Mouse (Mus musculus) limb, embryonic 15.5 days (tissue): Measurements from ENCODE around the gene Jagn1. TPM values are rescaled to one million over a fixed set of nuclear protein-coding genes. Genes with fewer than 3 reads are reported as not detected.

Source experiments
- ATAC-seq: fragments of 200-750 bp; cut with Nextera tagmentation; 2 replicates; pipeline ENCODE4 v1.8.0; 2017; ENCODE audit warnings: low read depth, moderate TSS enrichment; ENCODE audit not compliant: insufficient number of reproducible peaks, low FRiP score, low TSS enrichment
- H3K27ac ChIP-seq: fragments of 300-500 bp; sonication (generic); 2 replicates; pipeline ENCODE4 v1.5.1; 2015; ENCODE audit warnings: moderate library complexity, mild to moderate bottlenecking, inconsistent platforms
- H3K27me3 ChIP-seq: fragments of 300-500 bp; sonication (generic); 2 replicates; pipeline ENCODE4 v1.6.1; 2015; ENCODE audit warnings: inconsistent platforms
- H3K36me3 ChIP-seq: fragments of 300-500 bp; sonication (generic); 2 replicates; pipeline ENCODE4 v1.6.1; 2015; ENCODE audit warnings: inconsistent platforms
- H3K4me1 ChIP-seq: fragments of 300-500 bp; sonication (generic); 2 replicates; pipeline ENCODE4 v1.6.1; 2015; ENCODE audit warnings: inconsistent platforms
- H3K4me2 ChIP-seq: fragments of 300-500 bp; sonication (generic); 2 replicates; pipeline ENCODE4 v1.6.1; 2015; ENCODE audit warnings: mild to moderate bottlenecking, inconsistent platforms
- H3K4me3 ChIP-seq: fragments of 300-500 bp; sonication (generic); 2 replicates; pipeline ENCODE4 v1.5.1; 2015; ENCODE audit warnings: mild to moderate bottlenecking, inconsistent platforms
- H3K9ac ChIP-seq: fragments of 300-500 bp; sonication (generic); 2 replicates; pipeline ENCODE4 v1.6.1; 2015; ENCODE audit warnings: inconsistent platforms
- H3K9me3 ChIP-seq: fragments of 300-500 bp; sonication (generic); 2 replicates; pipeline ENCODE4 v1.6.1; 2016; ENCODE audit warnings: inconsistent platforms
- WGBS: fragments of 180-500 bp; shearing (Covaris S2); methylation state at CpG from one replicate; pipeline ENCODE4 v1.1.7; 2015; 5-methylcytosine and 5-hydroxymethylcytosine counted together
- polyA plus RNA-seq: library from polyadenylated mRNA; unstranded; fragments of >200 nt; fragmentation: Nextera tagmentation; extraction: Ambion mirVana; gene quantifications from 2 replicates; pipeline ENCODE4 v1.2.1, GENCODE M21; 2015

Gene Jagn1
- polyA plus RNA-seq = 85.0 and 88.5 TPM in 2 replicates

- peak within 1 kb of the TSS; percentile 95 for H3K4me3 ChIP-seq
- peak; percentile 82 for ATAC-seq
- H3K36me3 ChIP-seq = peaks cover 14% of the 10 kb centered on the region
- H3K9me3 ChIP-seq = no peaks in the 10 kb centered on the region
- H3K4me2 ChIP-seq = peak within 1 kb of the TSS; percentile 75
- H3K27ac ChIP-seq = peak within 1 kb of the TSS; percentile 78
- WGBS = under 1% methylated on average over 45 of the region's 45 CpGs
- no peaks in the 10 kb centered on the region for H3K27me3 ChIP-seq
- H3K9ac ChIP-seq = peak within 1 kb of the TSS; percentile 63
- H3K4me1 ChIP-seq = peaks cover 11% of the 10 kb centered on the region
Observed at GRCm38 (mm10) chr6:113442442-113443090, at the start of gene Jagn1. Jagn1 (plus strand) TSS chr6:113442569.

GRCm38 (mm10) chr6:113393951-113394350 lies 48.4 kb upstream of the Jagn1 start:
- Histone ChIP-seq H3K36me3 (peaks cover 41% of the 10 kb centered on the region), H3K9ac (no peak overlapping the region), H3K27ac (no peak overlapping the region), H3K9me3 (no peaks in the 10 kb centered on the region), H3K4me3 (no peak overlapping the region), H3K27me3 (peaks cover 3% of the 10 kb centered on the region; the same call in 1 of the 2 replicates), H3K4me2 (no peak overlapping the region), H3K4me1 (peaks cover 24% of the 10 kb centered on the region)
- 88% methylated on average over 6 of the region's 6 CpGs for WGBS
- ATAC-seq = no peak

GRCm38 (mm10) chr6:113394811-113395210 lies 47.6 kb upstream of the Jagn1 start:
- Histone ChIP-seq H3K9ac (no peak overlapping the region), H3K9me3 (no peaks in the 10 kb centered on the region), H3K4me2 (no peak overlapping the region), H3K4me3 (no peak overlapping the region), H3K36me3 (peaks cover 32% of the 10 kb centered on the region), H3K4me1 (peaks cover 18% of the 10 kb centered on the region), H3K27ac (no peak overlapping the region), H3K27me3 (peaks cover 3% of the 10 kb centered on the region; the same call in 1 of the 2 replicates)
- 88% methylated on average over 11 of the region's 11 CpGs for whole genome bisulfite sequencing
- ATAC-seq = no peak

GRCm38 (mm10) chr6:113395501-113395900 lies 46.9 kb upstream of the Jagn1 start:
- ATAC-seq = no peak
- 93% methylated on average over 6 of the region's 6 CpGs for WGBS

GRCm38 (mm10) chr6:113396270-113397030 lies 45.9 kb upstream of the Jagn1 start:
- WGBS = 83% methylated on average over 10 of the region's 10 CpGs
- Histone ChIP-seq H3K4me1 (peaks cover 18% of the 10 kb centered on the region), H3K9me3 (no peaks in the 10 kb centered on the region), H3K9ac (no peak overlapping the region), H3K27ac (no peak overlapping the region), H3K4me3 (no peak overlapping the region), H3K36me3 (peaks cover 22% of the 10 kb centered on the region), H3K27me3 (no peaks in the 10 kb centered on the region), H3K4me2 (no peak overlapping the region)
- no peak for ATAC-seq

More at GRCm38 (mm10) chr6:113395501-113395900, 46.9 kb upstream of the Jagn1 start:
- Histone ChIP-seq H3K9ac (no peak overlapping the region), H3K4me3 (no peak overlapping the region), H3K4me1 (peaks cover 18% of the 10 kb centered on the region), H3K4me2 (no peak overlapping the region), H3K27me3 (peaks cover 3% of the 10 kb centered on the region; the same call in 1 of the 2 replicates), H3K36me3 (peaks cover 25% of the 10 kb centered on the region), H3K27ac (no peak overlapping the region), H3K9me3 (no peaks in the 10 kb centered on the region)

- Histone ChIP-seq H3K4me2 (no peak overlapping the region), H3K4me3 (no peak overlapping the region), H3K36me3 (peaks cover 16% of the 10 kb centered on the region), H3K27me3 (no peaks in the 10 kb centered on the region), H3K9me3 (no peaks in the 10 kb centered on the region), H3K27ac (no peak overlapping the region), H3K4me1 (no peaks in the 10 kb centered on the region), H3K9ac (no peak overlapping the region)
- 91% methylated on average over 13 of the region's 13 CpGs for WGBS
- ATAC-seq = no peak
Observed at GRCm38 (mm10) chr6:113402094-113402493, 40.3 kb upstream of the Jagn1 start.

- Histone ChIP-seq H3K27ac (no peak overlapping the region), H3K4me1 (no peaks in the 10 kb centered on the region), H3K9ac (no peak overlapping the region), H3K4me2 (no peak overlapping the region), H3K4me3 (no peak overlapping the region), H3K27me3 (no peaks in the 10 kb centered on the region), H3K36me3 (peaks cover 22% of the 10 kb centered on the region), H3K9me3 (no peaks in the 10 kb centered on the region)
- no peak for ATAC-seq
- WGBS = 78% methylated on average over 12 of the region's 12 CpGs
Observed at GRCm38 (mm10) chr6:113404649-113405448, 37.5 kb upstream of the Jagn1 start.

- peaks cover 22% of the 10 kb centered on the region for H3K36me3 ChIP-seq
- no peak for ATAC-seq
- H3K27me3 ChIP-seq = no peaks in the 10 kb centered on the region
- no peaks in the 10 kb centered on the region for H3K4me1 ChIP-seq
- H3K4me2 ChIP-seq = no peak overlapping the region
- no peak overlapping the region for H3K4me3 ChIP-seq
- H3K9me3 ChIP-seq = no peaks in the 10 kb centered on the region
- WGBS = 84% methylated on average over 6 of the region's 6 CpGs
- no peak overlapping the region for H3K9ac ChIP-seq
- H3K27ac ChIP-seq = no peak overlapping the region
Observed at GRCm38 (mm10) chr6:113405483-113405882, 36.9 kb upstream of the Jagn1 start.

- H3K36me3 ChIP-seq = peaks cover 19% of the 10 kb centered on the region
Observed at GRCm38 (mm10) chr6:113406683-113407082, 35.7 kb upstream of the Jagn1 start.

GRCm38 (mm10) chr6:113410001-113410400 lies 32.4 kb upstream of the Jagn1 start:
- Histone ChIP-seq H3K4me1 (no peaks in the 10 kb centered on the region), H3K27me3 (no peaks in the 10 kb centered on the region), H3K4me3 (no peak overlapping the region), H3K9me3 (no peaks in the 10 kb centered on the region), H3K27ac (no peak overlapping the region), H3K36me3 (peaks cover 25% of the 10 kb centered on the region), H3K9ac (no peak overlapping the region), H3K4me2 (no peak overlapping the region)
- ATAC-seq = no peak
- 71% methylated on average over 1 of the region's 1 CpGs for WGBS

More at GRCm38 (mm10) chr6:113406683-113407082, 35.7 kb upstream of the Jagn1 start:
- Histone ChIP-seq H3K4me2 (no peak overlapping the region), H3K9me3 (no peaks in the 10 kb centered on the region), H3K4me1 (no peaks in the 10 kb centered on the region), H3K27ac (no peak overlapping the region), H3K4me3 (no peak overlapping the region), H3K9ac (no peak overlapping the region), H3K27me3 (no peaks in the 10 kb centered on the region)
- WGBS = 77% methylated on average over 9 of the region's 9 CpGs
- no peak for ATAC-seq

- H3K4me1 ChIP-seq = peaks cover 17% of the 10 kb centered on the region
- 73% methylated on average over 5 of the region's 5 CpGs for WGBS
- H3K27ac ChIP-seq = no peak overlapping the region
- H3K9ac ChIP-seq = no peak overlapping the region
- H3K27me3 ChIP-seq = no peaks in the 10 kb centered on the region
- H3K4me2 ChIP-seq = no peak overlapping the region
- ATAC-seq = no peak
- no peak overlapping the region for H3K4me3 ChIP-seq
- no peaks in the 10 kb centered on the region for H3K9me3 ChIP-seq
- peaks cover 19% of the 10 kb centered on the region for H3K36me3 ChIP-seq
Observed at GRCm38 (mm10) chr6:113416416-113416815, 26.0 kb upstream of the Jagn1 start.
